Mouse (Mus musculus) CD4-positive naive resting alpha-beta T cell, adult 76 days (primary cell): Measurements from ENCODE around the gene Lpin2. TPM values are rescaled to one million over a fixed set of nuclear protein-coding genes. Genes with fewer than 3 reads are reported as not detected.

Experiments
- total RNA-seq: library from RNA; stranded (reverse); gene quantifications from one replicate; pipeline ENCODE4 v1.2.4, GENCODE M21; 2023

The Lpin2 gene
- total RNA-seq = 52.1 TPM

DNA sequence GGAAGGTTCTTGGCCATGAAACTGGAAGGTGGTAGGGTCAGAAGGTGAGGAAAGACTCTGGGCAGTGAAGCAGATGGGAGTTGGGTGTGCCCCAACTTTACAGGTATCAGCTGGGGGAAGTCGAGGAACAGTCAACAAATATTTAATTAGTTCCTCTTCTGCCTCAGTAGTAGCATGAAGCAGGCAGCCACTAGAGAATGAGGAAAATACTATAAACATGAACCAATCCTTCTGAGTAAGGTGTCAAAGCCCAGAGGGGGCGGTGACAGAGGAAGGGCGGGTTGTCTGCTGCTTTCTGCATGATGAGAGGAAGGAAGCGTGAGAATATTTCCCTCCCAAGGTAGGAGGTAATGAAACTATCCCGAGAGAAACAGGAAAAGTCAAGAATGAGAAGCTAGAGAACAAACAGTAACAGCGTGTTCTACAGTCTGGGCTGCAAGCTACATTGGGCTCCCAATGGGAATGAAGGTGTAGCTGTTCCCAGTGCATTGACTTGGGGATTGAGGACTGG, at the start of gene Lpin2:
Lpin2 (plus strand) TSS at position 350 of the 511 bp plus-strand sequence.

Other genes with a start within 250 kb of the Lpin2 start
- gene Myom1, start 179.9 kb upstream of the Lpin2 start, total RNA-seq = 1.2 TPM
- gene Myl12a, start 179.7 kb upstream of the Lpin2 start, total RNA-seq = 325 TPM
- 3.6 TPM for gene Emilin2, start 129.4 kb downstream of the Lpin2 start, total RNA-seq